Mouse (Mus musculus): ENCODE results near the gene Dnajc6.

GRCm38 (mm10) chr4:101491704-101492103 lies 4.7 kb upstream of the Dnajc6 start:
- TF ChIP-seq GATA1 (IDR thresholded peaks at IDR 0.05; ENCODE audit: borderline replicate concordance, low read length) (no peak), FLI1 (IDR thresholded peaks at IDR 0.05; ENCODE audit: low read length) (no peak)

Data from megakaryocyte, embryonic 14.5 days (primary cell).